Mouse (Mus musculus): ENCODE measurements around the gene Ptk7. TPM values are rescaled to one million over a fixed set of nuclear protein-coding genes. Genes with fewer than 3 reads are reported as not detected.

Gene Ptk7
- polyA plus RNA-seq, 1 experiment from 2014 or later: 68.4 TPM

GRCm38 (mm10) chr17:46651292-46651691, 22.0 kb upstream of the Ptk7 start:
- WGBS: 81% methylated on average over 17 of the region's 17 CpGs

GRCm38 (mm10) chr17:46650232-46651031, 21.1 kb upstream of the Ptk7 start, which contains the start of gene Cul7:
Gene Cul7, plus strand, starts transcription at chr17:46650337.
- H3K27me3 ChIP-seq (ENCODE audit: poor library complexity, severe bottlenecking): no peaks in the 10 kb centered on the region
- peaks cover 54% of the 10 kb centered on the region for H3K36me3 ChIP-seq (replicated peaks)
- H3K9me3 ChIP-seq: no peaks in the 10 kb centered on the region
- under 1% methylated on average over 58 of the region's 58 CpGs for WGBS
- peaks cover 48% of the 10 kb centered on the region for H3K4me1 ChIP-seq
- peak within 1 kb of the TSS; percentile 96 for H3K27ac ChIP-seq
- H3K4me3 ChIP-seq: peak within 1 kb of the TSS; percentile 72
- DNase-seq (ENCODE audit: extremely low spot score, low spot score): peak; percentile 90

More at GRCm38 (mm10) chr17:46651292-46651691, 22.0 kb upstream of the Ptk7 start:
- Histone ChIP-seq H3K4me1 (peaks cover 47% of the 10 kb centered on the region), H3K36me3 (replicated peaks) (peaks cover 62% of the 10 kb centered on the region), H3K4me3 (peak overlapping the region; percentile 72), H3K27me3 (ENCODE audit: poor library complexity, severe bottlenecking) (no peaks in the 10 kb centered on the region), H3K9me3 (no peaks in the 10 kb centered on the region), H3K27ac (peak overlapping the region; percentile 96)
- DNase-seq (ENCODE audit: extremely low spot score, low spot score): no peak

- peak overlapping the region; percentile 96 for H3K27ac ChIP-seq
- H3K4me3 ChIP-seq: peak overlapping the region; percentile 72
- WGBS: 40% methylated on average over 15 of the region's 15 CpGs
- peaks cover 49% of the 10 kb centered on the region for H3K36me3 ChIP-seq (replicated peaks)
- no peak for DNase-seq (ENCODE audit: extremely low spot score, low spot score)
- H3K27me3 ChIP-seq (ENCODE audit: poor library complexity, severe bottlenecking): no peaks in the 10 kb centered on the region
- H3K9me3 ChIP-seq: no peaks in the 10 kb centered on the region
- H3K4me1 ChIP-seq: peaks cover 54% of the 10 kb centered on the region
Observed at GRCm38 (mm10) chr17:46649811-46650210, 20.5 kb upstream of the Ptk7 start.

GRCm38 (mm10) chr17:46648436-46648835, 19.1 kb upstream of the Ptk7 start:
- peaks cover 62% of the 10 kb centered on the region for H3K4me1 ChIP-seq

GRCm38 (mm10) chr17:46647279-46647678, 18.0 kb upstream of the Ptk7 start:
- Histone ChIP-seq H3K27ac (no peak overlapping the region), H3K36me3 (replicated peaks) (peaks cover 23% of the 10 kb centered on the region), H3K27me3 (ENCODE audit: poor library complexity, severe bottlenecking) (no peaks in the 10 kb centered on the region), H3K4me1 (peaks cover 56% of the 10 kb centered on the region), H3K4me3 (peak overlapping the region; percentile 87), H3K9me3 (no peaks in the 10 kb centered on the region)
- no peak for DNase-seq (ENCODE audit: extremely low spot score, low spot score)
- 89% methylated on average over 7 of the region's 7 CpGs for WGBS

More at GRCm38 (mm10) chr17:46648436-46648835, 19.1 kb upstream of the Ptk7 start:
- no peak overlapping the region for H3K27ac ChIP-seq
- H3K9me3 ChIP-seq: no peaks in the 10 kb centered on the region
- 90% methylated on average over 9 of the region's 9 CpGs for WGBS
- H3K36me3 ChIP-seq (replicated peaks): peaks cover 35% of the 10 kb centered on the region
- no peak overlapping the region for H3K4me3 ChIP-seq
- DNase-seq (ENCODE audit: extremely low spot score, low spot score): no peak
- no peaks in the 10 kb centered on the region for H3K27me3 ChIP-seq (ENCODE audit: poor library complexity, severe bottlenecking)

- peak overlapping the region; percentile 87 for H3K4me3 ChIP-seq
- under 1% methylated on average over 19 of the region's 19 CpGs for WGBS
- DNase-seq (ENCODE audit: extremely low spot score, low spot score): no peak
Observed at GRCm38 (mm10) chr17:46646322-46646662, 17.0 kb upstream of the Ptk7 start.

GRCm38 (mm10) chr17:46645561-46646321, 16.4 kb upstream of the Ptk7 start, which contains the start of the genes Klc4 and Mrpl2:
Gene Klc4, minus strand, starts transcription at chr17:46646022.
Gene Mrpl2, plus strand, starts transcription at chr17:46646229.
- Histone ChIP-seq H3K36me3 (replicated peaks) (peaks cover 33% of the 10 kb centered on the region), H3K9me3 (no peaks in the 10 kb centered on the region), H3K4me1 (peaks cover 40% of the 10 kb centered on the region), H3K27me3 (ENCODE audit: poor library complexity, severe bottlenecking) (no peaks in the 10 kb centered on the region), H3K27ac (peak within 1 kb of the TSS; percentile 92), H3K4me3 (peak within 1 kb of the TSS; percentile 87)
- DNase-seq (ENCODE audit: extremely low spot score, low spot score): peak; percentile 100
- WGBS: 1% methylated on average over 53 of the region's 53 CpGs

More at GRCm38 (mm10) chr17:46646322-46646662, 17.0 kb upstream of the Ptk7 start:
- Histone ChIP-seq H3K9me3 (no peaks in the 10 kb centered on the region), H3K4me1 (peaks cover 46% of the 10 kb centered on the region), H3K27me3 (ENCODE audit: poor library complexity, severe bottlenecking) (no peaks in the 10 kb centered on the region), H3K36me3 (replicated peaks) (peaks cover 27% of the 10 kb centered on the region), H3K27ac (peak overlapping the region; percentile 92)

GRCm38 (mm10) chr17:46644916-46645475, 15.7 kb upstream of the Ptk7 start:
- H3K27ac ChIP-seq: peak overlapping the region; percentile 92
- WGBS: 7% methylated on average over 11 of the region's 11 CpGs
- peaks cover 40% of the 10 kb centered on the region for H3K36me3 ChIP-seq (replicated peaks)
- H3K27me3 ChIP-seq (ENCODE audit: poor library complexity, severe bottlenecking): no peaks in the 10 kb centered on the region
- H3K4me1 ChIP-seq: peaks cover 34% of the 10 kb centered on the region
- H3K9me3 ChIP-seq: no peaks in the 10 kb centered on the region
- H3K4me3 ChIP-seq: peak overlapping the region; percentile 87
- DNase-seq (ENCODE audit: extremely low spot score, low spot score): no peak

GRCm38 (mm10) chr17:46644152-46644805, 15.0 kb upstream of the Ptk7 start:
- Histone ChIP-seq H3K27me3 (ENCODE audit: poor library complexity, severe bottlenecking) (no peaks in the 10 kb centered on the region), H3K9me3 (no peaks in the 10 kb centered on the region), H3K4me1 (peaks cover 32% of the 10 kb centered on the region), H3K36me3 (replicated peaks) (peaks cover 46% of the 10 kb centered on the region), H3K27ac (no peak overlapping the region), H3K4me3 (peak overlapping the region; percentile 87; the same call in 1 of the 2 replicates)
- WGBS: 89% methylated on average over 12 of the region's 12 CpGs
- no peak for DNase-seq (ENCODE audit: extremely low spot score, low spot score)

- Histone ChIP-seq H3K4me1 (peaks cover 29% of the 10 kb centered on the region), H3K36me3 (replicated peaks) (peaks cover 32% of the 10 kb centered on the region), H3K27me3 (ENCODE audit: poor library complexity, severe bottlenecking) (no peaks in the 10 kb centered on the region), H3K27ac (no peak overlapping the region), H3K9me3 (no peaks in the 10 kb centered on the region), H3K4me3 (no peak overlapping the region)
- 91% methylated on average over 17 of the region's 17 CpGs for WGBS
- DNase-seq (ENCODE audit: extremely low spot score, low spot score): no peak
Observed at GRCm38 (mm10) chr17:46642060-46642459, 12.8 kb upstream of the Ptk7 start.

- Histone ChIP-seq H3K4me1 (peaks cover 23% of the 10 kb centered on the region), H3K4me3 (0 out of 2 replicates have a peak overlapping the region, but pooled peaks have one; percentile 2), H3K9me3 (no peaks in the 10 kb centered on the region), H3K36me3 (replicated peaks) (peaks cover 41% of the 10 kb centered on the region), H3K27ac (no peak overlapping the region), H3K27me3 (ENCODE audit: poor library complexity, severe bottlenecking) (no peaks in the 10 kb centered on the region)
- WGBS: 75% methylated on average over 9 of the region's 9 CpGs
- DNase-seq (ENCODE audit: extremely low spot score, low spot score): no peak
Observed at GRCm38 (mm10) chr17:46639929-46640328, 10.6 kb upstream of the Ptk7 start.
